Mouse (Mus musculus) testis, postnatal 14 days (tissue): Measurements from ENCODE around the gene Slc16a14.
"Not testable (repeated sequence)": the region's sequence is repeated elsewhere in the genome, so short reads cannot be mapped to it uniquely, and the experiment has no call there.

ENCODE experiments used
- DNase-seq: peaks from one replicate; pipeline ENCODE4 v3.0.0; 2021; ENCODE audit warnings: low spot score

The Slc16a14 gene

DNA sequence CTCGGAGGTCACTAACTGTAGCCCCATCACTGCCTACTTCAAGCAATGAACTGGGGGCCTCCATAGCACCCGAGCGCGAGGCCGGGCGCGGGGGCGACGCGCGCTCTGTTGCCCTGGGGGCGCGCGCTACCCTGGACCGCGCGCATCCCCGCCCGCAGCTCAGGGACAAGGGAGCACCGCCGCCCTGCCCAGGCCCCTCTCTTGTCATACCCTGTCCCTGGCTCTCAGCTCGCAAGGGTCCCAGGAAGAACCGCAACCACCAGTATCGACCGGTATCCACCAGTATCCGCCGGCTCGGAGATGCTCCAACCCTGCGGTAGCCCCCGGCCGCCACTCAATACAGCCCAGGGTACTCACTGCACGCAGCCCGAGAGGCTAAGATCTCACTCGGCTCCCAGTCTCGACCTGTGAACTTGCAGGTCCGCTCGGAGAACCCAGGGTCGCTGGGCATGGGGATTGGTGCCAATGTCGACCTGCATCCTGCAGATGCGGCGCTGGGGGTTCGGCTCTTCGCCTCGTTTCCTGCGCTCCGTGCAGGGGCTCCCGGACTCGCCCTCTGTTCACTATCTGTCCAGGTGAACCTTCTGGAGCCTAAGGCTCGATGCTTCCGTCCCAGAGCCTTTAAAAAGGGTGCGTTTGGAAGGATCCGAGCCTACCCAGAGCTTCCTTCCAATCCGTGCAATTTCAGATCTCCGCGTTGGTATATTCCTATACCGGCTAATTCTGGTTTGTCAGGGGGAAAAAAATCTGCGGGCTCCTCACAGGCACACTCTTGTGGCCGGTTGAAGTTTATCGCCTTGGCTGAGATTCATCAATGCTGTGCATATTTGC, at the start of gene Slc16a14:
Gene Slc16a14, minus strand, starts transcription at position 632 of the 831 bp plus-strand sequence.
- DNase-seq: peak; percentile 20

DNA sequence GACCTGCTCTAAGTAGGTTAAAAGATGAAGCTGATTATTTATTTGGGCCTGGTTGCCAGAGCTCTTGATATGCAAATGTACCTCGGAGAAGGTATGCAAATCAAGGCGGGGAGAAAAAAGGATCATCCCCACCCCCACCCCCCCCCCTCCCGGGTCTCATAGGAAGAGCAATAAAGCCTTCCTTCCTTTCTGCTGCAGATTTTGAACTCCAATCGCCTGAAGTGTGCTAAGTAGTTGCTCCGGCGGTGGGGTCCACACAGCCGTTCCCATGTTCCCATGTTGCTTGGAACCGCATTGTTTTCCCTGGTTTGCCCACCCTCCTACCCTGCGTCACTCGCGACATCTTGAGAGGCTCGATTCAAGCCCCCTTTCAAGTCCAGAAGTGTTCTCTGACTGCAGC, 26.8 kb upstream of the Slc16a14 start:
- not testable (repeated sequence) for DNase-seq

DNA sequence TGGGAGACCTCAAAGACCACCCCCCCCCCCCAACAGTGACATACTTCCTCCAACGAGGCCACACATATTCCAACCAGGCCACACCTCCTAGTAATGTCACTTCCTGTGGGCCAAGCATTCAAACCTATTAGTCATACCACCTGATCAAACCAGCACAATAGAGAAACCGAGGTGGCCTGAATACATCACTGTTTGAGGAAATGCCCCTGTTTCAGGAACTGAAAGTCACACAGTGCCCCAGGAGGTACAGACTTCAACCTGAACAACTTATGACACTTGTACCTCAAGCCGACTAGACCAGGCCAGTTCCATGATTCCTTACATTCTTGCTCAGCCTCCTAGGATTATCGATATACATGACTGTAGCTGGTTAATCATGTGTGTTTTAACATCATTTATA, 22.8 kb upstream of the Slc16a14 start:
- not testable (repeated sequence) for DNase-seq

DNA sequence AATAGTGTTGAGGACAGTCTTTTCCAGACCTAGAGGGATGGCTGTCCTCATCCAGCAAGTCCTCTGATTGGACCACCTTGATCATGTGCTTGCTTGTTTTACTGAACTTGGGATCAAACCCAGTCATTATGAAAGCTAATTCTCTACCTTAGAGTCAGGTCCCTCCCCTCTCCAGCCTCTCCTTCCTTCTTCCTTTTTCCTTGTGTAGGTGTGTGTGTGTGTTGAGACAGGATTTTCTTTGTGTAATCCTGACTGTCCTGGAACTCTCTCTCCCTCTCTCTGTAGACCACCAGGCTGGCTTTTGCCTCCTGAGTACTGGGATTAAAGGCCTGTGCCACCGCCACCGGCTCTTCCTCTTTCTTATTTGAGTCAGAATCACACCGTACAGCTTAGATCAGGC, 21.8 kb upstream of the Slc16a14 start:
- not testable (repeated sequence) for DNase-seq

DNA sequence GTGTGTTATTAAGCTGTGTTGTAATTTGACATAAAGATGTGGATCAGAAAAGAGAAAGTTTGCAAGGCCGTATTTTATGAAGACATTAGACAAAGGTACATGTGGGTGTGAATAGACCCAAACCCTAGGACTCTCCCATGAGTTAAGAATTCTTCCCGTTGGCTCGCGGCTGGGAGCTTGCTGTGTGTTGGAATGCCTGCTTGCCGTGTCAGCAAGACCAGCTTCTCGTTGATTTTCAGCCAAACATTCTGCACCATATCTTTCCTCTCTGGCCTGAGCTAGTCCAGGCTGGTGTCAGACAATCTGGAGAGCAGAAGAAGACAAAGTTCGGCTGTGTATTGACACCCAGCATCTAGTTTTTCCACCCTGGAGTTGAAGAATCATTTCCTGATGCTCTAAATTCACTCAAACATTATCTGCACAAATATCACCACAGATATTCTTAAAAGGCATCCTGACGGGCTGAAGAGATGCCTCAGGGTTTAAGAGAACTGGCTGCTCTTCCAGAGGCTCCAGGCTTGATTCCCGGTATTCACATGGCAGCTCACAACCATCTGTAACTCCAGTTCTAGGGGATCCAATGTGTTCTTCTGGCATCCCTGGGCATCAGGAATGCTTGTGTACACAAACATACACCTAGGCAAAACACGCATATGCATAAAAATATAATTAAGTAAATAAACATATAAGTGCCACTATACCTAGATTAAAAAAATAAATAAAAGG, 17.7 kb upstream of the Slc16a14 start:
- DNase-seq: no peak

DNA sequence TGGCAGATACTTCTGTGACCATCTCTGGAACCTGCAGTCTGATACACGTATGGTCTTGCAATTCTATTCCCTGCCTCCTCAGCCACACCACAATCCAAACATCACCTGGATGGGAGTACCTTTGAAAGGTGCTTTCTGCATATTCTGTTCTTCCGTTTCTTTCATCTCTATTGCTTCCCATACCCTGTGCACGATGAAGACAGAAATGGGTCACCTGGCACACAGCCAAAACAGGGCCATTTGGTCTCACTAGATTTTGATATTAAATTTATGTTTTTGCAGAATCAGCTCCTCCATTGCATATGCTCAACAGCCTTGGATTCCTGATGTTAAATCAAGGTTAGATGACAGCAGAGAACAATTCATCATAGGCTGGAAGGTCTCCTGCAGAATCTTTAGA, 16.6 kb upstream of the Slc16a14 start:
- no peak for DNase-seq

DNA sequence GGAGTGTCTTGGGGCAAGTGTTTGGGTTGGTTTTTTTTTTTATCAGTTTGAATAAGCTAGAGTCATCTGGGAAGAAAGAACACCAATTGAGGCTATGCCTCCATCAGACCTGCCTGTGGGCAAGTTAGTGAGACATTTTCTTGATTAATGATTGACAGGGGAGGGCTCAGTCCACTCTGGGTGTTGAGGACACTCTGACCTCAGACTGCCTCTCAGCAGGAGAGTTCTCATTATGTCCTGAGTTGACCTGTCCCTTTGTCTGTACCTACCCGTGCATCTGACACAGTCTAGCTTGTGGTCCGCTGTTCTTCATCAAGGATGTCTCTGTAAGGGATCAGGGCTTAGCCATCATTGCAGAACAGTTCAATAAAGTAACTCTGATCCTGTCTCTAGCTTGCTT, 12.5 kb upstream of the Slc16a14 start:
- peak; percentile 2 for DNase-seq

DNA sequence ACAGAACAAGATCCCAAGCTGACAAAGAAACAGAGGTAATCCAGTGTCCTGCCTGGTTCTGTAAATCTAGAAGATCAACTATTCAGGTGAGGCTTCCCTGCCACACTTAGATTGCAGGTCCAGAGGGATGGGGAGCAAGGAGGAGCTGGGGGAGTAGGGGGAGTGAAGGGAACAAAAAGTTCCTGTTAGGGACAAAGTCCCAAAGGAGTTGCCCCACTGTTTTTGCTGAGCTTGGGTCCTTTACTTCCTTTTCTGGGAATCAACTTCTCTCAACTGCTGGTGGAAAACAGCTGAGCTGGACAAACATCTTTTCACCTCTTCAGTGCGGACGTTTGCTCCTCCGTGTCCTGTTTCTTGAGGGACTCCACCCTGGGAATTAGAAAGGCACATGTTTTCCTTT, 11.0 kb upstream of the Slc16a14 start:
- no peak for DNase-seq

DNA sequence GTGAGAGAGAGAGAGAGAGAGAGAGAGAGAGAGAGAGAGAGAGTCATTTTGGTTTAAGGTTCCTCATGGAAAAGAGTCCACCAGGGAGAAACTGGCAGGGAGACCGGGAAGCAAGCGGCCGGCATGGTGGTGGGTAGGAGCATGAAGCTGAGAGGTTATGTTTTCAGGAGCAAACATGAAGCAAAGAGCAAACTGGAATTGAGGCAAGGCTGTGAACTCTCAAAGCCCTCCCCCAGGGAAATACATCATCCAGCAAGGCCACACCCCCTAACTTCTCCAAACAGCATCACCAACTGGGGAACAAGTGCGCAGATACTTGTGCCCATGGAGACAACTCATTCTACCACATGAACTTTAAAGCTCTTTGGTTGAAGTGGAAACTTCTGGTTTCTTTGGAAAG, 8.6 kb upstream of the Slc16a14 start:
- no peak for DNase-seq

DNA sequence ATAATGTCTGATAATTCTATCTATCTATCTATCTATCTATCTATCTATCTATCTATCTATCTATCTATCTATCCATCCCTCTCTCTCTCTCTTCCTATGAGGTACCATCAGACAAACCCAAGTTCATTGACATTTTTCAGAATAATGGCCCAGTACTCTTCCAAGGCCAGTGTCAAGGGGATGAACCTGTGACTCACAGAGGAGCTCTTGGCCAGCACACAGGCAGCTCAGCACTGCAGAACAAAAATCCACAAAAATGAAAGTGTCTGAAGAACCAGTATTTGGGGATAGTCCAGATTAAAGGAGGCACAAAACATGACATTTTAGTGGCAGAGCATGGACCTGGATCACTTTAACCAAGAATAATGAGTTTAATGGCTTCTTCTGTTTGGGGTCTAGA, 7.7 kb upstream of the Slc16a14 start:
- DNase-seq: no peak

DNA sequence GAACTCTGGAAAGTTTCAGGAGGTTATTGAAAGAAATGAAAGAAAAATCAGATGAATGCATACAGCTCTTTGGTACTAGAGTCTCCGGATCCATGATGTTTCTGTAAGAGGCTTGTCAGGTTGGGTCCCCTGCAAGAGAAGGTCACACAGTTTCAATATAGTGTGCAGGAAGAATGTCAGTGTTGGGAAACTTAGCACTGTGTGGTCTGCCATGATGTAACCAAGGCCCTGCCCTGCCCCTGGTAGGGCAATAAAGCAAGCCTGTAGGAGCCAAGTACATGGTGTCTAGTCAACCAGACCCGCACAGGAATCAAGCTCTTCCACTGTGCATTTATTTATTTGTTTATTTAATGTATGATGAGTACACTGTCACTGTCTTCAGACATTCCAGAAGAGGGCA, 5.4 kb upstream of the Slc16a14 start:
- DNase-seq: no peak

DNA sequence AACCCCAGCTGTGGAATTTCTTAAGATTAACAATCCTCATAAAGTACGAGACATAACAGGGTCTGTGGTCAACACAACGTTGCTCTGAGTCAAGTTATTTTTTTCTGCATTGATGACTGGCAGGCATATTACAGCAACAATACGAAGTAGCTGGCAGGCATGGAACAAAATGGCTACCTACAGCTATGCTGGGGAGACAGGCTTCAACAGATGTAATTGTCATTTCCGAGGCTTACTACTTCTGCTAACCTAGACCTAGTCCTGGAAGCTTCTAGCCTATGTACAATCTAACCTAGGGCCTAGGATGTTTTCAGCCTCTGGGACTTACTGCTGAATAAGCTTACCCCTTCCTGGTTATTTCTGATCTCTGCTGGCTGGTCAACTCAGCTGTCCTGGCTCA, 4.5 kb upstream of the Slc16a14 start:
- DNase-seq: no peak

DNA sequence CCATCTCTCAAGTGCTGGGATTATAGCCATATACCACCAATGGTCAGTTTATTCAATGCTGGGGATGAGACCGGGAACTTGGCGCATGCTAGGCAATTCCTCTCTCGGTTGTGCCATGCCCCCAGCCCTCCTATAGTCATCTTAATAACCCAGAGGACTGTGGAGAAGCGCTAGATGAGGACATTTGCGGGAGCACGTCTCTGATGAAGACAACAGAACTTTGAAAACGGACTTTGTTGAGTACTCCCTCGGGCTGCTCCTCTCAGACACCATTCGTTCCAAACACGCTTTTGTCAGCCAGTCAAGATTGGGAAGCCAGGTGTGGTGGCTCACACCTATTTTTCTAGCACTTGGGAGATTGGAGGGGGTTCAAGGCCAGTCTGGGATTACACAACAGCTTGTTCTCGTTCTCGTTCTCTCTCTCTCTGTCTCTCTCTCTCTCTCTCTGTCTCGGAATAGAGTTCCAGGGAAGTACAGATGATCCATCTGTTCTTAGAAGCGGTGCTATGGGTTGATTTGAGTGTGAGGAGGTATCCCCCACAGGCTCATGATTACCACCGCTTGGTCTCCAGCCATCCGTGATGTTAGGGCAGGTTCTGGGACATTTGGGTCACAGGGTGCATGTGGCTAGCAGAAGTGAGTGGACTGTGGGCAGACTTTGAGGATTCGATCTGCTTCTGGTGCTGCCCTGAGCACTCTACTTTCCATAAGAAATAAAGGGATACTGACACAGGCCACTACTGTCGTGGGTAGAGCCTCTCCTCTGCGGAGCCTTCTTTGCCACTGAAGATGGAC, 2.0 kb upstream of the Slc16a14 start:
- DNase-seq: no peak

DNA sequence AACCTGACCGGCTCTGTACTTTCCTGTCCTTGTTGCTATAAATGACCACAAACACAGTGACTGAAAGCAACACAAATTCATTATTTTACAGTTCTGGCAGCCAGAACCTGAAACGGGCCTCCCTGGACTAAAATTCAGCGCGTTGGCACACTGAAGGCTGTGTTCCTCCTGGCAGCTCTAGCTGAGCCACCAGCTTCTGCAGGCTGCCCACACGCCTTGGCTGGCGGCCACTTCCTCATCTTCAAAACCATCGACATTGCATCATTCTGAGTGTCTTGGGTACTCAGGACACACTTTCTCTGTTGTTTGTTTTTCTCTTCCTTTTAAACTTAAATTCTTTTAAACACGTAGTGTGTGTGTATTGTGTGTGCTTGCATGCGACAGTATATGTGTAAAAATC, 734 bp upstream of the Slc16a14 start:
- DNase-seq: peak; percentile 35

DNA sequence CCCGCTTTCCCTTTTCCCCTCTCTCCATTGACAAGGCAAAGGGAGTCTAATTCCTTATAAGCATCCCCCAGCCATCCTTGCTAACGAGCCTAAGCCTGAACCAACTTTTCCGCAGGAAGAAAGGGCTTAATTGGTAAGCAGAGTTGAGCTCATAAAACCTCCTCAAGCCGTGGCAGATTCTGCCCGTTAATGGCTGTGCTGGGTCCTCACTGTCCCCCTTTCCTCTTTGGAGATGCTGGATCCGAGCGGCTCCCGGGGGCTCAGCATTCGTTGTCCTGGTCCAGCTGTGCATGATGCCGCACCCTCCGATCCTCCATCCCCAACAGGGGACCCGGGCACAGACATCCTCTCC, 807 bp downstream of the Slc16a14 start:
- no peak for DNase-seq

DNA sequence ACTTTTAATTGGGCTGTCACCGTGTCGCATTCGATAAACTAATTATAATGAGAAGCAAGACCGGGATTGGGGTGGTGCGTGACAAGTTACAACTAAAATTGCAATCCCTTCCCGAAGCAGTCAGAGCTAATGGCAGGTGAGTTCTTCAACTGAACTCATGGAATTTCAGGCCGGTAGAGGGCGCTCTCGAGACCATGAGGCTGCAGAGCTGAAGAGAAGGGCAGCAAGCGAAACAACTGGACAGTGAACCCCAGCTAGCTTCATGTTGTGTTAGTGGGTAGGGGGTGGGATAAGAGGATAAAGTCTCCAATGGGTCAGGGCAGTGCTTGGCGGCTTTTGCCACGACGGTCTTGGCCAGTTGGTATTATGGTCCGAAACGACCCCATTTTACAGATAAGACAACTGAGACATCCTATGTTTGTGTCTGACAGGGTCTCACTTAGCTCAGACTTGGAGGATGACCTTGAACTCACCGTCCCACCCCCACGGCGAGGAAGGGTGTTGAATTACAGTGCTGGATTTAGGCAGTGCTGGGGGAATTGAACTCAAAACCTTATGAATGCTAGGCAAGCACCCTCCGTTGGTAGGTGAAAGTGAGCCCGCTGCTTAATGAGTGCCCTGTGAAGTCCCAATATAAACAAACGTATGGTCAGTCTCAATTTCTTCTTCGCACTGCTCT, 1.3 kb downstream of the Slc16a14 start:
- peak; percentile 81 for DNase-seq

DNA sequence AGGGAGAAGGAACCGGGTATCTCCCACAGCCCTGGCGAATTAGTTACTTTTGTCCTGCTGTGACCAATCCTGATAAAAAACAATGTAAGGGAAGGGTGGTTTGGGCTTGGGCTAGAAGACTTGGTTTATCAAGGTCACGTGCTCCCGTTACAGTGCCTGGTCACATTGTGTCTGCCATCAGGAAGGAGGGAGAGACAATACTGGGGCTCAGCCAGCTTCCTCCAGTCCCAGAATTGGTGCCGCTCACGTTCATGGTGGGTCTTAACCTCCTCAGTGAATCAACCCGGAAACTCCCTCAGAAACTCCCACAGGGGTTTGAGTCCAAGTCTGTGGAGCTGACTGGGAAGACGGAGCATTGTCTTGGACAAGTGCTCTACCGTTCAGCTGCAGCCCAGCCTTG, 9.3 kb downstream of the Slc16a14 start:
- peak; percentile 68 for DNase-seq

DNA sequence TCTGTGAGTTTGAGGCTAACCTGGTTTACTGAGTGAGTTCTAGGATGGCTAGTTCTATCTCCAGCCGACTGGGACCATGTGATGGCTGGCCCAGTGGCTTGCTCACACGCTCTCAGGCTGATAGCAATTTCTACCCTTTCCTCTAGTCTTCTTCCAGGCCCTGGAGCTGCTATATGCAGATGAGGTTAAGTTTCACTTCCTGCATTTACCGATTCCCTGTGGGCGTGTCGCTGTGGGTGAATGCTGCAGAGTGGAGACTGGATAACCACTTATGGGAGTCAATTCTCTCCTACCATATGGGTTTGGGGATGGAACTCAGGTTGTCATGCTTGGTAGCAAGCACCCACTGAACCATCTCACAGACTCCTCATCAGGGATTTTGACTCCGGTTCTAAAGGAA, 10.8 kb downstream of the Slc16a14 start:
- DNase-seq: no peak

DNA sequence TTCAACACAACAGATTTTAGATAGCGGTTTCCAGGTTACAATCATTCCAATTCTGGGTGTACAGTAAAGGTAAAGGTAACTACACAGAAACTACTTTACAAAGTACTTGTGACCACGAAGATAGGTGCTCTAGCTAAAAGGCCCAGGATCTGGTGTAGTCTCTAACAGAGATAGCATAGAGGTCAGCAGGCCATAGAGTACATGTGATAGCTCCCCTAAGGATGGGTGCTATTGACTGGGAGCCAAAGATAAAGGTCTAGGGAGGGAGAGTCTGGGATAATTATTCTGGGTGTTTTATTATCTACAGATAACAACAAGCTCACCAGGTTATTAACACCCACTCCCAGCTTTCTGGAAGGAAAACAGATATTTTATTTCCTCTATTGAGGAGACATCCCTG, 11.5 kb downstream of the Slc16a14 start:
- DNase-seq: no peak

DNA sequence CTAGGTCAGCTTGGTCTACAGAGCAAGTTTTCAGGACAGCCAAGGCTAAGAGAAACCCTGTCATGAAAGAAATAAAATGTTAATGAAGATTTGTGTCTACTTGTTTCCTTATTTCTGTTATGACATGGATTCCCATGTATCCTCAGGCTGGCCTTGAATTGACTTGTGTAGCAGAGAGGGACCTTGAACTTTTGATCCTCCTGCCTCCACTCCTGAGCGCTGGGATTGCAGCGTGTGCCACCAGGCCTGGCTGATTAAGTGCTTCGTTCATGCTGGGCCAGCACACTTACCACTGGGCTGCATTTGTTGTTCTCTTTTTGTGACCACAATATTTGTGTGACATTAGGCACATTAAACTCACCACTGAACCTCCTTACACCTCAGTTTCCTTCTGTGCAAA, 16.1 kb downstream of the Slc16a14 start:
- no peak for DNase-seq

DNA sequence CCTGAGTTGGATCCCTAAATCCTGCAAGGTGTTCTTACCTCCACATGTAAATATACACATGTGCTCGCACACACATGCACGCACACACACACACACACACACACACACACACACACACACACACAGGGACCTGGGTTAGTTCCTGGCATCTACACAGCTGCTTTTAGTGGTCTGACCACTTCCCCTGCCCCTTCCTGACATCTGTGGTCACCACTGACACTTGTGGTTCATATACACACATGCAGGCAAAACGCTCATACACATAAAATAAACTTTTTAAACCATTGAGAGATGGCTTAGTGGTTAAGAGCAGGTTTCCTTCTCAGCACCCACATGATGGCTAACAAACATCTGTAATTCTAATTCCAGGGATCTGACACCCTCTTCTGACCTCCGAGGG, 19.9 kb downstream of the Slc16a14 start:
- DNase-seq: no peak

DNA sequence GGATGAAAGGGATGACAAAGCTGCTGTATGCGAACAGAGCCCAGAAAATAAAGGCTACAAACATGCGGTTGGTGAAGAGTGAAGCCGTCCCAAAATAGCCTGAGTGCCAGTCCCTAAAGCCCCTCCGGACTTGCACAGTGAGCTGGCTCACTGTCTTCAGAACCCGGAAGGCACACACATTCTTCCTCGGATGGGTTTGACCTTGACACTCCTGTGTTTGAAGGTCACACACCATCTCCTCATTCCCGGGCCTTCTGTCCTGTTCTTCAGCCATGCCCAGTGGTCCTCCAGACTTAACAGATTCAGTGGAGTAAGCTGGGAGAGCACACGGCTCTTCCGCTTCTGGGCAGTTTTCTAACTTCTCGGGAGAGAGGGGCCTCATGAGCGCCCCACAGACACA, 22.4 kb downstream of the Slc16a14 start:
- DNase-seq: no peak
